Mouse (Mus musculus): ENCODE results near the gene Rbbp6. TPM values are rescaled to one million over a fixed set of nuclear protein-coding genes. Genes with fewer than 3 reads are reported as not detected.

Gene Rbbp6
- polyA plus RNA-seq, 1 experiment from 2014 or later, result 31.6 TPM

DNA sequence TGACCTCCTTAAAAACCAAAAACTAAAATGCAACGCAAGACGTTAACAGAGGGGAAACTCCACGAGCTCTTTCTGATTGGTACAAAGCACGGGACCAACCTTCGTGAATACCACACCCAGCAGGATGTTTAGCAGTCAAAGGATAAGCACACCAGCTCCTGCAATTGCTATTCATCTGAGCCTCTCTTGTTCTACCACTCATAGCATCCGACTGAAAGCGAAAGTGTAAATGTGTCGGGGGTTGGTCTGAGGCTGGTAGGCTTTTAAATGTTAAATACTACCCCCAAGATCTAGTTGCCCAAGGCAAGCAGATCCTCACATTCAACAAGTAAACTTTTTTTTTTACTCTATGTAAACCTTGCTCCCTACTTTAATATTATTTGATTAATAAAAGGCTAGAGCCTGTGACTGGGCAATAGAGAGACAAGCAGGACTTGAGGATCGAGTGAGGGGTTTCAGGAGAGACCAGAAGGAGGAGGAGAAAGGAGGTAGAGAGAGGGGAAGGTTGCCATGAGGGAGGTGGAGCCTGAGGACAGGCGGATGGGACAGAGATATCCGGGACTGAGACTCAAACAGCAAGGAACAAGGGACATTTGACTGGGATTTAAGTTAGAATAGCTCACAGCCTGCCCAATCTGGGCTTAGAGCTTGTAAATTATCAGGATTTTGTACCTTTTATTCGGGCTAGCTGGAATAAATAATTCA, 25.0 kb upstream of the Rbbp6 start:
- Histone ChIP-seq H3K4me1 (ENCODE audit: control insufficient read depth, insufficient read depth, low read length) (peaks cover 6% of the 10 kb centered on the region; the same call in 1 of the 2 replicates), H3K36me3 (ENCODE audit: control insufficient read depth, insufficient read depth, low read length) (no peaks in the 10 kb centered on the region), H3K27me3 (ENCODE audit: control insufficient read depth, insufficient read depth, low read length) (no peaks in the 10 kb centered on the region), H3K4me3 (replicated peaks; ENCODE audit: low read depth, low read length) (no peak overlapping the region), H3K9me3 (ENCODE audit: control insufficient read depth, low read length) (no peaks in the 10 kb centered on the region), H3K4me2 (ENCODE audit: low read length) (peak overlapping the region; percentile 26), H3K27ac (replicated peaks; ENCODE audit: low read depth, low read length) (no peak overlapping the region), H3K9ac (replicated peaks; ENCODE audit: low read length) (no peak overlapping the region)
- DNase-seq (no peak), ATAC-seq (ENCODE audit: low FRiP score, low TSS enrichment) (no peak)
- 14% methylated on average over 12 of the region's 12 CpGs for WGBS

DNA sequence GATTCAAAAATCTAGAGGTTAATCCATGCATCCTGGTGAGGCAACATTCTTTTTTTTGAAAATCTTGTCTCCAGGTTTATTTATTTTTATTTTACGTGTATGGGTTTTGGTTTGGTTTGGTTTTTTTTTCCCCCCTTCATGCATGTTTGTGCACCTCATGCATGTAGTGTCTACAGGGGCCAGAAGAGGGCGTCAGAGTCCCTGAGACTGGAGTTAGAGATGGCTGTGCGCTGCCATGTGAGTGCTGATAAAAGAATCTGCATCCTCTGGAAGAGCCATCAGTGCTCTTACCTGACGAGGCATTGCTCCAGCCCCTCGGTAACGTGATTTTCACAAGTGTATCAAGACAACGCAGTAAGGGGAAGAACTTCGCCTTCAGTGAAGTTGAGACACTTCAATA, 23.4 kb upstream of the Rbbp6 start:
- Histone ChIP-seq H3K4me1 (ENCODE audit: control insufficient read depth, insufficient read depth, low read length) (peaks cover 6% of the 10 kb centered on the region; the same call in 1 of the 2 replicates), H3K27ac (replicated peaks; ENCODE audit: low read depth, low read length) (no peak overlapping the region), H3K27me3 (ENCODE audit: control insufficient read depth, insufficient read depth, low read length) (no peaks in the 10 kb centered on the region), H3K4me2 (ENCODE audit: low read length) (no peak overlapping the region), H3K9me3 (ENCODE audit: control insufficient read depth, low read length) (no peaks in the 10 kb centered on the region), H3K4me3 (replicated peaks; ENCODE audit: low read depth, low read length) (no peak overlapping the region), H3K36me3 (ENCODE audit: control insufficient read depth, insufficient read depth, low read length) (no peaks in the 10 kb centered on the region), H3K9ac (replicated peaks; ENCODE audit: low read length) (no peak overlapping the region)
- DNase-seq (no peak), ATAC-seq (ENCODE audit: low FRiP score, low TSS enrichment) (no peak)
- 90% methylated on average over 8 of the region's 8 CpGs for WGBS

- ATAC-seq (ENCODE audit: low FRiP score, low TSS enrichment) (no peak), DNase-seq (peak; percentile 90)
- H3K4me2 ChIP-seq (ENCODE audit: low read length), result no peak overlapping the region
- H3K27ac ChIP-seq (replicated peaks; ENCODE audit: low read depth, low read length), result no peak overlapping the region
- no peaks in the 10 kb centered on the region for H3K27me3 ChIP-seq (ENCODE audit: control insufficient read depth, insufficient read depth, low read length)
- WGBS, result 0% methylated on average over 1 of the region's 1 CpGs
- H3K9me3 ChIP-seq (ENCODE audit: control insufficient read depth, low read length), result no peaks in the 10 kb centered on the region
- no peak overlapping the region for H3K9ac ChIP-seq (replicated peaks; ENCODE audit: low read length)
- no peak overlapping the region for H3K4me3 ChIP-seq (replicated peaks; ENCODE audit: low read depth, low read length)
- no peaks in the 10 kb centered on the region for H3K36me3 ChIP-seq (ENCODE audit: control insufficient read depth, insufficient read depth, low read length)
- no peaks in the 10 kb centered on the region for H3K4me1 ChIP-seq (ENCODE audit: control insufficient read depth, insufficient read depth, low read length)
Measured at GRCm38 (mm10) chr7:122945149-122945548, 20.3 kb upstream of the Rbbp6 start.

DNA sequence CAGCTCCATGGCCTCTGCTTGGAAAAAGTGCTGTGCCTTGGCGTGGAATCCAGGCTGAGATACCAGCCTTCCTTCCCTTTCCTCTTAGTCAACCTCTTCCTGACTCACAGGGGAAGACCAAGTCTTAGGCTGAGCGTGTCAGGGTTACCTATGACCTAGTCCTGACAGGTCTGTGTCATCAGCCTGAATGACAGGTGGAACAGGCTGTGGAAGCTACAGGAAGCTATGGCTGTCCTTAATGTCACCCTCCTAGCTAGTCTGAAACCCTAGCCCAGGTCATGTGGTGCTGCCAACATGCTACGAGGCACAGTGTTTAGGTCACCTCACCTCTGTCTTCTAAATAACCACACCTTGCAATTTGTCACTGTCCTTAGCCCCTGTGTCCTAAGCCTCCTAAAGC, 16.2 kb upstream of the Rbbp6 start:
- WGBS, result 85% methylated on average over 3 of the region's 3 CpGs
- Histone ChIP-seq H3K9ac (replicated peaks; ENCODE audit: low read length) (no peak overlapping the region), H3K4me1 (ENCODE audit: control insufficient read depth, insufficient read depth, low read length) (no peaks in the 10 kb centered on the region)

DNA sequence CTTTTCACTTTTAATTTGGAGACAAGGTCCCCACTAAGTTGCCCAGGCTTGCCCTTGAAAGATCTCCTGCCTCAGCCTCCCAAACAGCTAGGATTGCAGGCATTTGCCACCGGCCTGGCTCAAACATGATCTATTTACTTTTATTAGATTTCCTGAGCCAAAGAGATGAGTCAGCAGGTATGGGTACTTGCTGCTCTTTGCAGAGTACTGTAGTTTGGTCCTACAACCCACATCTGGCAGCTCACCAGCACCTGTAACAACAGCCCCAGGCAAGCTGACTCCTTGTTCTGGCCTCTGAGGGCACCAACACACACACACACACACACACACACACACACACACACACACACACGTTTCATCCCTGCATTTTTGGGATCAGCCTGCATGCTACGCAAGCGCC, 14.0 kb upstream of the Rbbp6 start:
- Histone ChIP-seq H3K27ac (replicated peaks; ENCODE audit: low read depth, low read length) (no peak overlapping the region), H3K9me3 (ENCODE audit: control insufficient read depth, low read length) (no peaks in the 10 kb centered on the region), H3K9ac (replicated peaks; ENCODE audit: low read length) (no peak overlapping the region), H3K4me2 (ENCODE audit: low read length) (no peak overlapping the region), H3K4me1 (ENCODE audit: control insufficient read depth, insufficient read depth, low read length) (no peaks in the 10 kb centered on the region), H3K4me3 (replicated peaks; ENCODE audit: low read depth, low read length) (no peak overlapping the region), H3K36me3 (ENCODE audit: control insufficient read depth, insufficient read depth, low read length) (no peaks in the 10 kb centered on the region), H3K27me3 (ENCODE audit: control insufficient read depth, insufficient read depth, low read length) (no peaks in the 10 kb centered on the region)
- DNase-seq (no peak), ATAC-seq (ENCODE audit: low FRiP score, low TSS enrichment) (no peak)
- WGBS, result 87% methylated on average over 4 of the region's 4 CpGs

More for the DNA sequence above, 16.2 kb upstream of the Rbbp6 start:
- no peaks in the 10 kb centered on the region for H3K36me3 ChIP-seq (ENCODE audit: control insufficient read depth, insufficient read depth, low read length)
- DNase-seq (no peak), ATAC-seq (ENCODE audit: low FRiP score, low TSS enrichment) (no peak)
- no peaks in the 10 kb centered on the region for H3K27me3 ChIP-seq (ENCODE audit: control insufficient read depth, insufficient read depth, low read length)
- H3K9me3 ChIP-seq (ENCODE audit: control insufficient read depth, low read length), result no peaks in the 10 kb centered on the region
- H3K4me3 ChIP-seq (replicated peaks; ENCODE audit: low read depth, low read length), result no peak overlapping the region
- H3K4me2 ChIP-seq (ENCODE audit: low read length), result no peak overlapping the region
- H3K27ac ChIP-seq (replicated peaks; ENCODE audit: low read depth, low read length), result no peak overlapping the region

- Histone ChIP-seq H3K27me3 (ENCODE audit: control insufficient read depth, insufficient read depth, low read length) (no peaks in the 10 kb centered on the region), H3K36me3 (ENCODE audit: control insufficient read depth, insufficient read depth, low read length) (no peaks in the 10 kb centered on the region), H3K4me2 (ENCODE audit: low read length) (no peak overlapping the region), H3K9me3 (ENCODE audit: control insufficient read depth, low read length) (no peaks in the 10 kb centered on the region), H3K9ac (replicated peaks; ENCODE audit: low read length) (no peak overlapping the region), H3K27ac (replicated peaks; ENCODE audit: low read depth, low read length) (no peak overlapping the region), H3K4me1 (ENCODE audit: control insufficient read depth, insufficient read depth, low read length) (no peaks in the 10 kb centered on the region), H3K4me3 (replicated peaks; ENCODE audit: low read depth, low read length) (no peak overlapping the region)
- 87% methylated on average over 6 of the region's 6 CpGs for WGBS
- DNase-seq (no peak), ATAC-seq (ENCODE audit: low FRiP score, low TSS enrichment) (no peak)
Measured at GRCm38 (mm10) chr7:122952066-122952465, 13.4 kb upstream of the Rbbp6 start.

GRCm38 (mm10) chr7:122954451-122955225, 10.8 kb upstream of the Rbbp6 start:
- H3K4me2 ChIP-seq (ENCODE audit: low read length), result no peak overlapping the region
- no peak for ATAC-seq (ENCODE audit: low FRiP score, low TSS enrichment)

GRCm38 (mm10) chr7:122955226-122955955, 10.1 kb upstream of the Rbbp6 start:
- no peak overlapping the region for H3K4me2 ChIP-seq (ENCODE audit: low read length)
- H3K4me1 ChIP-seq (ENCODE audit: control insufficient read depth, insufficient read depth, low read length), result no peaks in the 10 kb centered on the region
- H3K36me3 ChIP-seq (ENCODE audit: control insufficient read depth, insufficient read depth, low read length), result no peaks in the 10 kb centered on the region
- H3K9me3 ChIP-seq (ENCODE audit: control insufficient read depth, low read length), result no peaks in the 10 kb centered on the region
- WGBS, result 83% methylated on average over 8 of the region's 8 CpGs
- ATAC-seq (ENCODE audit: low FRiP score, low TSS enrichment) (no peak), DNase-seq (peak; percentile 18)
- no peaks in the 10 kb centered on the region for H3K27me3 ChIP-seq (ENCODE audit: control insufficient read depth, insufficient read depth, low read length)
- H3K27ac ChIP-seq (replicated peaks; ENCODE audit: low read depth, low read length), result no peak overlapping the region
- no peak overlapping the region for H3K9ac ChIP-seq (replicated peaks; ENCODE audit: low read length)
- no peak overlapping the region for H3K4me3 ChIP-seq (replicated peaks; ENCODE audit: low read depth, low read length)

More at GRCm38 (mm10) chr7:122954451-122955225, 10.8 kb upstream of the Rbbp6 start:
- Histone ChIP-seq H3K27me3 (ENCODE audit: control insufficient read depth, insufficient read depth, low read length) (no peaks in the 10 kb centered on the region), H3K36me3 (ENCODE audit: control insufficient read depth, insufficient read depth, low read length) (no peaks in the 10 kb centered on the region), H3K4me1 (ENCODE audit: control insufficient read depth, insufficient read depth, low read length) (no peaks in the 10 kb centered on the region), H3K9ac (replicated peaks; ENCODE audit: low read length) (no peak overlapping the region), H3K9me3 (ENCODE audit: control insufficient read depth, low read length) (no peaks in the 10 kb centered on the region), H3K4me3 (replicated peaks; ENCODE audit: low read depth, low read length) (no peak overlapping the region), H3K27ac (replicated peaks; ENCODE audit: low read depth, low read length) (no peak overlapping the region)
- 87% methylated on average over 11 of the region's 11 CpGs for WGBS
- no peak for DNase-seq
